Mouse (Mus musculus): ENCODE data around the gene Drc1. TPM values are rescaled to one million over a fixed set of nuclear protein-coding genes. Genes with fewer than 3 reads are reported as not detected.

The Drc1 gene
- total RNA-seq, 2 experiments from 2014 or later: 17.4 to 20.1 TPM

- intact Hi-C loops (cut with DNase I): no loop called here
- no peak for DNase-seq (ENCODE audit: extremely low spot score in 1 of 2, low spot score in 2 of 2)
These were observed 119.3 kb downstream of the Drc1 start for GRCm38 (mm10) chr5:30400521-30400920.

DNA sequence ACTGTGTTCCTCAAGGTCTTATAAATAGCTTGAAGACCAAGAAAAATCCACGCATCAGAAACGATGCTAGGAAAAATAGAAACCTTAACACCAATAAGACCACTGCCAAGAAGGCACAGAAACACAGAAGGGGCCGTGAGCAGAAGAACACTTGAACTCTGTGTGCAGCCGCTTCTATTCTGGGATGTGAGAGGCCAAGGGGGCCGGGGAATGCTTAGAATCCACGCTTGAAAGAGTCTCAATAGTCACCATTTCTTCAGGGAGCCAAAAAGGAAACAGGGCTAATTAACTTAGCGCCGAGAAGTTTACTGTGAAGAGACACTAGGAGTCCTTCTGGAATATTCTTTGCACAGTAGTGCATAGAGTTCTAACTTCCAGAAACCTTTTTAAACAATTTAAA lies 120.0 kb downstream of the Drc1 start:
- intact Hi-C loops (cut with DNase I): no loop called here
- peak in 1 of 2 experiments; percentile 11 for DNase-seq (ENCODE audit: extremely low spot score in 1 of 2, low spot score in 2 of 2)

- peak in 1 of 2 experiments; percentile 31 for DNase-seq (ENCODE audit: extremely low spot score in 1 of 2, low spot score in 2 of 2)
- intact Hi-C loops (cut with DNase I): no loop called here
These were observed 125.7 kb downstream of the Drc1 start for GRCm38 (mm10) chr5:30406876-30407275.

- DNase-seq (ENCODE audit: extremely low spot score in 1 of 2, low spot score in 2 of 2): no peak
- intact Hi-C loops (cut with DNase I): no loop called here
These were observed 130.3 kb downstream of the Drc1 start for GRCm38 (mm10) chr5:30411524-30411923.

DNA sequence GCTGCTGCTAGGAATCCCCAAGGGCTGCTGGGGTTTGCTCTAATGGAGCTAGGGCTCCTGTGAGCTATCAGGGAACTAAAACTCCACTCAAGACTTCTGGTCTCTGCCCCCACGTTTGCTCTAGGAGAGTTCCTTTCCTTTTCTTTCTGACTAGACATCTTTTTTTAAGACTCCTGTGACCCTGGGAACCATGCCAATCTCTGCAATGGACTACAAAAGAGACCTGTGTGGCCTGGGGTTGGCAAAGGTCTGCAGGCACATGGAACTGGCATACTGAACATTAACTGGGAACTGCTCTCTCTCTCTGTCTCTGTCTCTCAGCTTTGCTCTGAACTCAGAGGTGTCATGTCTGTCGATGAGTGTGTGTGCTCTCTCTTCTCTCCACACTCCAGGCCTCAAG lies 134.2 kb downstream of the Drc1 start:
- intact Hi-C loops (cut with DNase I): no loop called here
- no peak for DNase-seq (ENCODE audit: extremely low spot score in 1 of 2, low spot score in 2 of 2)

- no peak for DNase-seq (ENCODE audit: extremely low spot score in 1 of 2, low spot score in 2 of 2)
- intact Hi-C loops (cut with DNase I): no loop called here
These were observed 134.7 kb downstream of the Drc1 start for GRCm38 (mm10) chr5:30415876-30416275.

Other genes starting within 250 kb of the Drc1 start
- gene Tyms, start 207.8 kb upstream of the Drc1 start, total RNA-seq (2021): 1 to 10 TPM; 5.8 to 8.3 TPM
- gene Garem2, start 176.2 kb upstream of the Drc1 start, total RNA-seq (2021): 10 to 100 TPM; 10.5 to 11.2 TPM
- 1 to 10 TPM; 2.1 to 2.2 TPM for gene 3110082J24Rik, start 175.3 kb upstream of the Drc1 start, total RNA-seq (2021)
- gene Hadha, start 126.2 kb upstream of the Drc1 start, total RNA-seq (2021): 10 to 100 TPM; 60.2 to 64.6 TPM
- gene Hadhb, start 126.1 kb upstream of the Drc1 start, total RNA-seq (2021): 10 to 100 TPM; 52.3 to 52.6 TPM
- gene Adgrf3, start 75.7 kb upstream of the Drc1 start, total RNA-seq (2021): not detected
- 10 to 100 TPM; 56.8 to 58.3 TPM for gene Selenoi, start 48.8 kb upstream of the Drc1 start, total RNA-seq (2021)
- 10 to 100 TPM; 11.5 to 12.4 TPM for gene Otof, start 180.5 kb downstream of the Drc1 start, total RNA-seq (2021)
- not detected for gene 1700001C02Rik, start 184.7 kb downstream of the Drc1 start, total RNA-seq (2021)